Mouse (Mus musculus): ENCODE data around the gene Kif18b. TPM values are rescaled to one million over a fixed set of nuclear protein-coding genes. Genes with fewer than 3 reads are reported as not detected.

Gene Kif18b
- 5.3 and 6.6 TPM in 2 replicates for polyA plus RNA-seq (2015; fragmentation: Nextera tagmentation; extraction: Ambion mirVana)

DNA sequence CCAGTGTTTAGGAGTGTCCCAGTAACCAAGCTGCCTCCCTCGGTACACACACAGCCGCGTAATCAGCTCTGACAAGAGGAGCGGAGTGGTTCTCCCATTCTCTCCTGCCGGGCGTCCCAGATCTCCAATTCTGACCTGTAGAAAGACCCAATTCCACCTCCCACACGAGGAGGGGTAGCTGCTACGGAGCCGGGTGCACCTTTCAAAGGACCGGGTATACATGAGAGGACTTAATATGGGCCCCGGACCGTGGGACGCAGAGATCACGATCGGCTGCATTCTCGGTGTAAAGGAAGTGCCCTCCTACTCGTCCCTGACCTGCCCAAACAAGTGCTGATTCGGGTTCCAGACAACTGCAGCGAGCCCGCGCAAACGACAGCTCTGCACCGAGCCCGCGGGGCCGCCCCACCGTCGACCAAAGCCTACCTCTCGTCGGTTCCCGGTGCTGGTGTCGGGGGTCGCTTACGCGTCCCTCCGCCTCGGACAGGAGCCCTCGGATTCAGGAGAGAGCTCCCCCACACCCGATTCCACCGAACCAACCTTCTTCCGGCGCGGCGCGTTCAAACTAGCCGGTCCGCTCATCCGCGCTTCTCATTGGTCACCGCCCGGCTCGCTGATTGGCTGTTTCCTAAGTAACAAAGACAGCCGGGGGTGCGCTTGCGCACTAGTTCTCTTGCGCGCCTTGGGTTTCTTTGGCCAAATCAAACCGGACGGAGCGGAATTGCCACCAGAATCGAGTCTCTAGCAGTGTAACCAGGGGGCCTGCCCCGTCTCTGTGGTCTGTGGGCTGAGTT, at the start of gene Kif18b:
Gene Kif18b, minus strand, starts transcription at position 568 of the 794 bp plus-strand sequence.
- ATAC-seq (replicated peaks): peak; percentile 93
- H3K9ac ChIP-seq (replicated peaks): peak within 1 kb of the TSS; percentile 58
- H3K27me3 ChIP-seq: no peaks in the 10 kb centered on the region
- WGBS: under 1% methylated on average over 62 of the region's 62 CpGs
- no peaks in the 10 kb centered on the region for H3K9me3 ChIP-seq
- H3K4me1 ChIP-seq: peaks cover 28% of the 10 kb centered on the region
- H3K4me3 ChIP-seq: peak within 1 kb of the TSS; percentile 81
- H3K4me2 ChIP-seq (replicated peaks): peak within 1 kb of the TSS; percentile 87
- peak within 1 kb of the TSS; percentile 89 for H3K27ac ChIP-seq (replicated peaks)
- no peaks in the 10 kb centered on the region for H3K36me3 ChIP-seq

DNA sequence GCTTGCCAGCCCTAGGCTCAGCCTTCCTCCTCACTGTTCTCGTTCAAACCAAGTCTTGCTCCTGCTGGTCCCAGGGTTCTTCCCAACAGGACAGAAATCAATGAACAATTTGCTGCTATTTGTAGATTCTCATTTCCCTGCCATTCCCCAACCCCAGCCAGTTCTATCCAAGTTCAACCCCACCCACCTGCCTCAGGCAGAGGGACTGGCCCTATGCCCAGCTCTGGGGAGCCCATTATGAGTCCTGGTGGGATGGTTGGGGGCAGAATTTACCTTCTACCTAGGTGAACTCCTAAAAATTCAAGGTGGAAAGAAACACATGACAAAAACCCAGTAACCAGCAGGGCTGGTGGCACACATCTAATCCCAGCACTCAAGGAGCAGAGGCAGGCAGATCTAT, 47.4 kb upstream of the Kif18b start:
- Histone ChIP-seq H3K27ac (replicated peaks) (no peak overlapping the region), H3K4me1 (no peaks in the 10 kb centered on the region), H3K9me3 (no peaks in the 10 kb centered on the region), H3K27me3 (no peaks in the 10 kb centered on the region), H3K9ac (replicated peaks) (no peak overlapping the region), H3K36me3 (no peaks in the 10 kb centered on the region), H3K4me2 (replicated peaks) (no peak overlapping the region), H3K4me3 (no peak overlapping the region)
- no peak for ATAC-seq (replicated peaks)
- WGBS: 59% methylated on average over 1 of the region's 1 CpGs

DNA sequence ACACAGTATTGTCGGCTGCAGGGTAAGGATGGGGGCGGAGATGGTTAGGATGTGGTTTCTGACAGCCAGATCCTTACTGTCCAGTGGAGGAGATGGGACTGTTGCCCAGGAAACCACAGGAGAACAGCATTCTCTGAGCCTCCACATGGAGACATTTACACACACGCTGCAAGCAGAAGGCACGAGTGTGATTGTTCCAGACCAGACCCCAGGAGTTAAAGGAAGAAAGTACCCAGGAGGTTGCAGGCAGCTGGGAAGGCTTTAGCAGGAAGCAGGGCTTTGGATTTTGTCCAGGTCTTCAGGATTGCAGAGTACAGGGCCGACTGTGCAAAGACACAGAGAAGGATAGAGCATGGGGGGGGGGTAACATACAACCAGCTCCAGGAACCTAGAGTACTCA, 46.7 kb upstream of the Kif18b start:
- no peaks in the 10 kb centered on the region for H3K4me1 ChIP-seq
- 53% methylated on average over 5 of the region's 5 CpGs for WGBS
- no peaks in the 10 kb centered on the region for H3K36me3 ChIP-seq
- no peak overlapping the region for H3K4me2 ChIP-seq (replicated peaks)
- no peak for ATAC-seq (replicated peaks)
- no peak overlapping the region for H3K4me3 ChIP-seq
- no peaks in the 10 kb centered on the region for H3K27me3 ChIP-seq
- no peak overlapping the region for H3K9ac ChIP-seq (replicated peaks)
- no peaks in the 10 kb centered on the region for H3K9me3 ChIP-seq
- no peak overlapping the region for H3K27ac ChIP-seq (replicated peaks)

DNA sequence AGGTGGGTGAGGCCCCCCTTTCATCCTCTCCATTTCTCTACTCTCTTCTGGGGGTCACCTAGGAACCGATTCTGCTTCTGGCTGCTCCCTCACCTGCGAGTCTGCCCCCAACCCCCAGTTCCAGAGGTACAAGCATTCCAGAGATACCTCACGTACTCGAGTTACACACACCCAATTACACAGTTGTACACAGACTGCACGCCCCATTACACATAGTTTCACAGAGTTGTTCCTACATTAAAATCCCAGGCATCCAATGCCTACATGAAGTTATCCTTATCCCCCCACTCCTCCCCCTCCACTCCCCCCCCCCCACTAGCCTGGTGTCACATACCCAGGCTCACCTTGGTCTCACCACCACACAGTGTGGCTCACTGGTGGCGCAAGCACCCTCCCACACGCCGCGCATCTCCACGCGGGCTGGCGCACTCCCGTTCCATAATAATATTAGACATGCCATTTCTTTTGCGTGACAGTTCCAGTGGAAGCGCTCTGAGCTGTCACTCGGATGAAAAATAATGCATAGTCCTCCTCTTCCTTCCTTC, 39.7 kb upstream of the Kif18b start:
- Histone ChIP-seq H3K4me1 (peaks cover 16% of the 10 kb centered on the region), H3K36me3 (no peaks in the 10 kb centered on the region), H3K27ac (replicated peaks) (no peak overlapping the region), H3K4me2 (replicated peaks) (no peak overlapping the region), H3K9me3 (no peaks in the 10 kb centered on the region), H3K27me3 (no peaks in the 10 kb centered on the region), H3K4me3 (no peak overlapping the region), H3K9ac (replicated peaks) (no peak overlapping the region)
- ATAC-seq (replicated peaks): peak; percentile 34; the same call in 1 of the 2 replicates
- 80% methylated on average over 16 of the region's 16 CpGs for WGBS

GRCm38 (mm10) chr11:102963855-102964546, 39.1 kb upstream of the Kif18b start:
- H3K36me3 ChIP-seq: no peaks in the 10 kb centered on the region
- ATAC-seq (replicated peaks): no peak; the same call in 1 of the 2 replicates
- 11% methylated on average over 24 of the region's 24 CpGs for WGBS
- H3K27ac ChIP-seq (replicated peaks): peak overlapping the region; percentile 74
- H3K9me3 ChIP-seq: no peaks in the 10 kb centered on the region
- peak overlapping the region; percentile 18; the same call in 1 of the 2 replicates for H3K4me3 ChIP-seq
- H3K4me2 ChIP-seq (replicated peaks): peak overlapping the region; percentile 43
- H3K9ac ChIP-seq (replicated peaks): peak overlapping the region; percentile 34
- peaks cover 16% of the 10 kb centered on the region for H3K4me1 ChIP-seq
- no peaks in the 10 kb centered on the region for H3K27me3 ChIP-seq

- peak overlapping the region; percentile 43 for H3K4me2 ChIP-seq (replicated peaks)
- peak overlapping the region; percentile 34 for H3K9ac ChIP-seq (replicated peaks)
- H3K27me3 ChIP-seq: no peaks in the 10 kb centered on the region
- no peaks in the 10 kb centered on the region for H3K36me3 ChIP-seq
- 1% methylated on average over 16 of the region's 16 CpGs for WGBS
- H3K4me3 ChIP-seq: peak overlapping the region; percentile 18
- ATAC-seq (replicated peaks): peak; percentile 69
- H3K4me1 ChIP-seq: peaks cover 16% of the 10 kb centered on the region
- H3K27ac ChIP-seq (replicated peaks): peak overlapping the region; percentile 74
- no peaks in the 10 kb centered on the region for H3K9me3 ChIP-seq
Measured at GRCm38 (mm10) chr11:102963246-102963854, 38.4 kb upstream of the Kif18b start.

- no peak for ATAC-seq (replicated peaks)
- Histone ChIP-seq H3K27me3 (no peaks in the 10 kb centered on the region), H3K9ac (replicated peaks) (0 out of 2 replicates have a peak overlapping the region, but pooled peaks have one; percentile 34), H3K4me2 (replicated peaks) (peak overlapping the region; percentile 43), H3K9me3 (no peaks in the 10 kb centered on the region), H3K36me3 (no peaks in the 10 kb centered on the region), H3K4me3 (peak overlapping the region; percentile 18), H3K27ac (replicated peaks) (peak overlapping the region; percentile 36; the same call in 1 of the 2 replicates), H3K4me1 (peaks cover 16% of the 10 kb centered on the region)
- WGBS: 26% methylated on average over 7 of the region's 7 CpGs
Measured at GRCm38 (mm10) chr11:102962861-102963245, 37.9 kb upstream of the Kif18b start.

DNA sequence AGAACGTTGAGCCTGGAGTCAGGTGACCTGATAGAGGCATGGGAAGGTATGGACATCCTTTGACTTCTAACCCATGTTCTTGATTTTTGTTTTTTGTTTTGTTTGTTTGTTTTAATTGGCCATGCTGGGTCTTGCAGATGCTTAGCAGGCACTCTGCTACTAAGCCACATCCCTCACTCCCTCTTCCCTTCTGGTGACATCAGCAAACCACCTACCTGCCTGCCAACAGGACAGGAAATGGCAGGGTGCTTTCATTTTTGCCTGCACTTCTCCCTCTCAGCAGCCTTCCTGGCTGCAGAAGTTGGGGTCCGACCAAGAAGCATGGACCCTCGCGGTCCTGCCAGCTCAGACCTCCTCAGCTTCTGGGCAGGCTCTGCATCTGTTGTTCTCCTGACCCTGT, 36.2 kb upstream of the Kif18b start:
- no peak for ATAC-seq (replicated peaks)
- Histone ChIP-seq H3K4me1 (peaks cover 25% of the 10 kb centered on the region), H3K27me3 (no peaks in the 10 kb centered on the region), H3K27ac (replicated peaks) (no peak overlapping the region), H3K36me3 (no peaks in the 10 kb centered on the region), H3K9me3 (no peaks in the 10 kb centered on the region), H3K4me3 (no peak overlapping the region), H3K9ac (replicated peaks) (no peak overlapping the region), H3K4me2 (replicated peaks) (no peak overlapping the region)
- 91% methylated on average over 4 of the region's 4 CpGs for WGBS

- no peaks in the 10 kb centered on the region for H3K27me3 ChIP-seq
Measured at GRCm38 (mm10) chr11:102958870-102959269, 33.9 kb upstream of the Kif18b start.

GRCm38 (mm10) chr11:102958431-102958830, 33.5 kb upstream of the Kif18b start:
- WGBS: 92% methylated on average over 6 of the region's 6 CpGs
- no peak overlapping the region for H3K4me3 ChIP-seq
- no peaks in the 10 kb centered on the region for H3K36me3 ChIP-seq
- H3K4me2 ChIP-seq (replicated peaks): no peak overlapping the region
- no peak for ATAC-seq (replicated peaks)
- no peak overlapping the region for H3K27ac ChIP-seq (replicated peaks)
- peaks cover 18% of the 10 kb centered on the region for H3K4me1 ChIP-seq
- H3K9ac ChIP-seq (replicated peaks): no peak overlapping the region
- H3K27me3 ChIP-seq: no peaks in the 10 kb centered on the region
- H3K9me3 ChIP-seq: no peaks in the 10 kb centered on the region

More at GRCm38 (mm10) chr11:102958870-102959269, 33.9 kb upstream of the Kif18b start:
- no peak for ATAC-seq (replicated peaks)
- Histone ChIP-seq H3K4me3 (no peak overlapping the region), H3K9me3 (no peaks in the 10 kb centered on the region), H3K4me2 (replicated peaks) (no peak overlapping the region), H3K36me3 (no peaks in the 10 kb centered on the region), H3K4me1 (peaks cover 23% of the 10 kb centered on the region), H3K9ac (replicated peaks) (no peak overlapping the region), H3K27ac (replicated peaks) (no peak overlapping the region)
- 83% methylated on average over 1 of the region's 1 CpGs for WGBS

GRCm38 (mm10) chr11:102957692-102958091, 32.8 kb upstream of the Kif18b start:
- WGBS: 81% methylated on average over 8 of the region's 8 CpGs

More at GRCm38 (mm10) chr11:102957692-102958091, 32.8 kb upstream of the Kif18b start:
- H3K4me3 ChIP-seq: no peak overlapping the region
- H3K27me3 ChIP-seq: no peaks in the 10 kb centered on the region
- no peak overlapping the region for H3K27ac ChIP-seq (replicated peaks)
- no peak for ATAC-seq (replicated peaks)
- H3K4me2 ChIP-seq (replicated peaks): no peak overlapping the region
- peaks cover 13% of the 10 kb centered on the region; the same call in 1 of the 2 replicates for H3K4me1 ChIP-seq
- no peaks in the 10 kb centered on the region for H3K9me3 ChIP-seq
- H3K36me3 ChIP-seq: no peaks in the 10 kb centered on the region
- no peak overlapping the region for H3K9ac ChIP-seq (replicated peaks)
